Mouse (Mus musculus) hindlimb bud, embryonic 11.5 days (tissue): ENCODE results near the gene Slfn2.
"Not testable (repeated sequence)": the region's sequence is repeated elsewhere in the genome, so short reads cannot be mapped to it uniquely, and the experiment has no call there.

Experiments
- DNase-seq: peaks from one replicate; pipeline ENCODE4 v3.0.0-alpha.2; 2012; ENCODE audit warnings: low read depth, low spot score; ENCODE audit errors: extremely low spot score

Gene Slfn2

GRCm38 (mm10) chr11:83064946-83065345 is at the start of gene Slfn2:
Gene Slfn2 (plus strand): TSS chr11:83065112.
- DNase-seq = no peak

GRCm38 (mm10) chr11:83016093-83016492 is 48.8 kb upstream of the Slfn2 start:
- no peak for DNase-seq

- not testable (repeated sequence) for DNase-seq
These were observed 45.1 kb upstream of the Slfn2 start for GRCm38 (mm10) chr11:83019561-83020519.

GRCm38 (mm10) chr11:83020621-83021020 is 44.3 kb upstream of the Slfn2 start, which contains the start of gene Slfn8:
Gene Slfn8 (minus strand): TSS chr11:83020810.
- no peak for DNase-seq

GRCm38 (mm10) chr11:83038686-83039085 is 26.2 kb upstream of the Slfn2 start:
- not testable (repeated sequence) for DNase-seq

- DNase-seq = no peak
These were observed 25.8 kb upstream of the Slfn2 start for GRCm38 (mm10) chr11:83039156-83039555.

GRCm38 (mm10) chr11:83039796-83040195 is 25.1 kb upstream of the Slfn2 start:
- DNase-seq = no peak

- DNase-seq = no peak
These were observed 24.6 kb upstream of the Slfn2 start for GRCm38 (mm10) chr11:83040325-83040724.

- no peak for DNase-seq
These were observed 23.9 kb upstream of the Slfn2 start for GRCm38 (mm10) chr11:83041000-83041399.

- DNase-seq = no peak
These were observed 21.0 kb upstream of the Slfn2 start for GRCm38 (mm10) chr11:83043891-83044290.

GRCm38 (mm10) chr11:83045642-83046041 is 19.3 kb upstream of the Slfn2 start:
- no peak for DNase-seq

- no peak for DNase-seq
These were observed 7.0 kb upstream of the Slfn2 start for GRCm38 (mm10) chr11:83057863-83058262.

- DNase-seq = no peak
These were observed 4.4 kb upstream of the Slfn2 start for GRCm38 (mm10) chr11:83060412-83061020.

GRCm38 (mm10) chr11:83061806-83062205 is 3.1 kb upstream of the Slfn2 start:
- DNase-seq = no peak

GRCm38 (mm10) chr11:83063126-83063525 is 1.8 kb upstream of the Slfn2 start:
- no peak for DNase-seq

GRCm38 (mm10) chr11:83063941-83064349 is 967 bp upstream of the Slfn2 start:
- DNase-seq = no peak

- no peak for DNase-seq
These were observed 781 bp downstream of the Slfn2 start for GRCm38 (mm10) chr11:83065441-83066344.

GRCm38 (mm10) chr11:83066640-83067531 is 2.0 kb downstream of the Slfn2 start:
- DNase-seq = no peak

- DNase-seq = no peak
These were observed 3.2 kb downstream of the Slfn2 start for GRCm38 (mm10) chr11:83067982-83068694.
